Mouse (Mus musculus) MEL (cell line): ENCODE measurements around the gene Gm29735. TPM values are rescaled to one million over a fixed set of nuclear protein-coding genes. Genes with fewer than 3 reads are reported as not detected.
"Not testable (repeated sequence)": the region's sequence is repeated elsewhere in the genome, so short reads cannot be mapped to it uniquely, and the experiment has no call there.

Source experiments
- DNase-seq: peaks from one replicate; pipeline ENCODE4 v3.0.0; 2011; ENCODE audit warnings: low read depth, low spot score
- H3K27ac ChIP-seq: 2 replicates; pipeline ENCODE4 v1.5.1; 2012; ENCODE audit warnings: low read depth, mild to moderate bottlenecking, control low read depth, low read length, moderate library complexity; ENCODE audit not compliant: control insufficient read depth
- H3K27me3 ChIP-seq, 2 experiments: fragments of 150-350 bp in 1 of 2; sonication (generic) in 1 of 2; 2 replicates each; pipeline ENCODE4 v1.6.1; 2012; ENCODE audit warnings: low read length in 2 of 2, mild to moderate bottlenecking in 2 of 2, improper control_type of control experiment in 1 of 2, moderate library complexity in 1 of 2; ENCODE audit not compliant: insufficient read depth in 2 of 2, control insufficient read depth in 1 of 2
- H3K36me3 ChIP-seq, 2 experiments: 2 replicates each; pipeline ENCODE4 v1.6.1; 2012 to 2014; ENCODE audit warnings: low read length in 2 of 2, improper control_type of control experiment in 1 of 2, inconsistent platforms in 1 of 2, mild to moderate bottlenecking in 1 of 2; ENCODE audit not compliant: insufficient read depth in 2 of 2, control insufficient read depth in 1 of 2
- H3K4me1 ChIP-seq, 2 experiments: fragments of 150-350 bp in 1 of 2; sonication (generic) in 1 of 2; 2 replicates each; pipeline ENCODE4 v1.6.1; 2012; ENCODE audit warnings: low read length in 2 of 2, improper control_type of control experiment in 1 of 2, mild to moderate bottlenecking in 1 of 2; ENCODE audit not compliant: insufficient read depth in 2 of 2, control insufficient read depth in 1 of 2
- H3K4me3 ChIP-seq, 2 experiments: fragments of 150-350 bp in 1 of 2; sonication (generic) in 1 of 2; 2 replicates each; pipeline ENCODE4 v1.5.1; 2012; ENCODE audit warnings: low read depth in 2 of 2, low read length in 2 of 2, mild to moderate bottlenecking in 2 of 2, moderate library complexity in 2 of 2, control low read depth in 1 of 2, improper control_type of control experiment in 1 of 2; ENCODE audit not compliant: control insufficient read depth in 1 of 2, insufficient read depth in 1 of 2
- H3K79me2 ChIP-seq: 2 replicates; pipeline ENCODE4 v1.6.1; 2012; ENCODE audit warnings: mild to moderate bottlenecking, low read length, moderate library complexity; ENCODE audit not compliant: control insufficient read depth, poor library complexity, insufficient read depth
- H3K9ac ChIP-seq: 2 replicates; pipeline ENCODE4 v1.6.1; 2012; ENCODE audit warnings: low read depth, mild to moderate bottlenecking, control low read depth, low read length, moderate library complexity; ENCODE audit not compliant: control insufficient read depth, poor library complexity, severe bottlenecking
- H3K9me3 ChIP-seq: fragments of 150-350 bp; sonication (generic); replicated peaks from 2 replicates; pipeline ENCODE4 v1.6.1; 2012; ENCODE audit warnings: mild to moderate bottlenecking, low read length, improper control_type of control experiment, moderate library complexity; ENCODE audit not compliant: insufficient read depth
- BHLHE40 ChIP-seq: IDR thresholded peaks from 2 replicates; pipeline ENCODE4 v1.6.1; 2012; ENCODE audit warnings: low read depth, mild to moderate bottlenecking, inconsistent platforms, low read length, improper control_type of control experiment, borderline replicate concordance
- CTCF ChIP-seq, 3 experiments: IDR thresholded peaks in 2 of 3; conservative IDR thresholded peaks in 1 of 3; 2 replicates each; pipeline ENCODE4 v1.5.1; 2011 to 2012; ENCODE audit warnings: low read length in 3 of 3, low read depth in 2 of 3, mild to moderate bottlenecking in 2 of 3, improper control_type of control experiment in 1 of 3, inconsistent platforms in 1 of 3, mixed read lengths in 1 of 3, moderate library complexity in 1 of 3; ENCODE audit not compliant: control insufficient read depth in 1 of 3, insufficient read depth in 1 of 3, poor library complexity in 1 of 3, severe bottlenecking in 1 of 3
- E2F4 ChIP-seq: IDR thresholded peaks from 2 replicates; pipeline ENCODE4 v1.6.1; 2011; ENCODE audit warnings: low read depth, low read length, improper control_type of control experiment, borderline replicate concordance
- GABPA ChIP-seq: IDR thresholded peaks from 2 replicates; pipeline ENCODE4 v1.6.1; 2012; ENCODE audit warnings: low read depth, mild to moderate bottlenecking, inconsistent platforms, low read length, improper control_type of control experiment, moderate library complexity
- JUND ChIP-seq: IDR thresholded peaks from 2 replicates; pipeline ENCODE4 v1.6.1; 2011; ENCODE audit warnings: low read depth, mild to moderate bottlenecking, improper control_type of control experiment, low read length
- KAT2A ChIP-seq: conservative IDR thresholded peaks from 2 replicates; pipeline ENCODE4 v1.6.1; 2012; ENCODE audit warnings: low read depth, low read length, improper control_type of control experiment, inconsistent platforms
- MEF2A ChIP-seq: IDR thresholded peaks from 2 replicates; pipeline ENCODE4 v1.6.1; 2014; ENCODE audit warnings: low read depth, mild to moderate bottlenecking, inconsistent platforms, low read length, improper control_type of control experiment; ENCODE audit not compliant: poor library complexity, insufficient replicate concordance, severe bottlenecking; ENCODE audit errors: extremely low read depth
- MXI1 ChIP-seq: IDR thresholded peaks from 2 replicates; pipeline ENCODE4 v1.6.1; 2011; ENCODE audit warnings: mild to moderate bottlenecking, low read depth, low read length, improper control_type of control experiment
- MYB ChIP-seq: IDR thresholded peaks from 2 replicates; pipeline ENCODE4 v1.6.1; 2011; ENCODE audit warnings: mild to moderate bottlenecking, low read depth, low read length, improper control_type of control experiment
- POLR2A ChIP-seq, 2 experiments: IDR thresholded peaks; 2 replicates each; pipeline ENCODE4 v1.6.1; 2011 to 2012; ENCODE audit warnings: low read length in 2 of 2, mild to moderate bottlenecking in 2 of 2, control low read depth in 1 of 2, improper control_type of control experiment in 1 of 2, low read depth in 1 of 2, moderate library complexity in 1 of 2; ENCODE audit not compliant: control insufficient read depth in 1 of 2, insufficient read depth in 1 of 2, poor library complexity in 1 of 2
- SMC3 ChIP-seq: IDR thresholded peaks from 2 replicates; pipeline ENCODE4 v1.6.1; 2011; ENCODE audit warnings: low read depth, low read length, improper control_type of control experiment
- TCF12 ChIP-seq: IDR thresholded peaks from 2 replicates; pipeline ENCODE4 v1.6.1; 2014; ENCODE audit warnings: low read depth, mild to moderate bottlenecking, inconsistent platforms, low read length, improper control_type of control experiment, moderate library complexity
- UBTF ChIP-seq: IDR thresholded peaks from 2 replicates; pipeline ENCODE4 v1.6.1; 2012; ENCODE audit warnings: low read depth, mild to moderate bottlenecking, inconsistent platforms, low read length, improper control_type of control experiment, moderate library complexity, borderline replicate concordance; ENCODE audit not compliant: insufficient read depth
- USF1 ChIP-seq: IDR thresholded peaks from 2 replicates; pipeline ENCODE4 v1.6.1; 2014; ENCODE audit warnings: low read depth, mild to moderate bottlenecking, inconsistent platforms, low read length, improper control_type of control experiment, moderate library complexity
- USF2 ChIP-seq, 2 experiments: IDR thresholded peaks; 2 replicates each; pipeline ENCODE4 v1.6.1; 2011 to 2012; ENCODE audit warnings: improper control_type of control experiment in 2 of 2, low read length in 2 of 2, borderline replicate concordance in 1 of 2, inconsistent platforms in 1 of 2, low read depth in 1 of 2, mild to moderate bottlenecking in 1 of 2; ENCODE audit not compliant: insufficient read depth in 1 of 2
- ZC3H11A ChIP-seq: IDR thresholded peaks from 2 replicates; pipeline ENCODE4 v1.6.1; 2012; ENCODE audit warnings: low read depth, mild to moderate bottlenecking, inconsistent platforms, low read length, improper control_type of control experiment
- polyA plus RNA-seq, 2 experiments: library from polyadenylated mRNA; stranded (reverse) in 1 of 2; unstranded in 1 of 2; fragments of >175 nt in 1 of 2; fragments of >200 nt in 1 of 2; gene quantifications; 2 replicates each; pipeline versions ENCODE4 v1.2.1 to v1.2.4; 2012; ENCODE audit warnings: low replicate concordance in 2 of 2, low read depth in 1 of 2; ENCODE audit not compliant: insufficient read length in 2 of 2, insufficient read depth in 1 of 2, missing spikeins in 1 of 2
- total RNA-seq: library from RNA; depleted of rRNA; stranded (reverse); fragments of 300-350 nt; gene quantifications from 2 replicates; pipeline ENCODE4 v1.2.3, GENCODE M21; 2012; rRNA removed

Gene Gm29735
- total RNA-seq = not detected in 2 replicates
- not detected for polyA plus RNA-seq

DNA sequence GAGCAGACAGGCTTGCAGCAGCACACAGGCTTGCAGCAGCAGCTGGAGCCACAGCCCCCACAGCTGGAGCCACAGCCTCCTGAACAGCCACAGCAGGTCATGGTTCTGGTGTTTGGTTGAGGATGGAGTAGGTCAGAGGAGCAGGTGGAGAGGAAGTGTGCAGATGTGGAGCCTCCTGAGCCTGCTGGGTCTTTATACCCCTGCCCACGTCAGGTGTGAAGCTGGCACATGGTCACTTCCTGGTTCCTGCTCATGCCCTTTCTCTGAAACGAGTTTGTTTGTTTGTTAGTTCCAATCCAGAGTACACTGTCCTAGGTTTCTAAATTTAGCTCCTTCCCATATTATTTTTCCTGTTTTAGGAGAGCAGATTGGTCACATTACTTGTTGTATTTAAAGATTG lies at the start of gene Gm29735:
Gene Gm29735 (minus strand): TSS at position 101 of the 400 bp plus-strand sequence.
- H3K79me2 ChIP-seq, H3K9me3 ChIP-seq: not testable (repeated sequence)

DNA sequence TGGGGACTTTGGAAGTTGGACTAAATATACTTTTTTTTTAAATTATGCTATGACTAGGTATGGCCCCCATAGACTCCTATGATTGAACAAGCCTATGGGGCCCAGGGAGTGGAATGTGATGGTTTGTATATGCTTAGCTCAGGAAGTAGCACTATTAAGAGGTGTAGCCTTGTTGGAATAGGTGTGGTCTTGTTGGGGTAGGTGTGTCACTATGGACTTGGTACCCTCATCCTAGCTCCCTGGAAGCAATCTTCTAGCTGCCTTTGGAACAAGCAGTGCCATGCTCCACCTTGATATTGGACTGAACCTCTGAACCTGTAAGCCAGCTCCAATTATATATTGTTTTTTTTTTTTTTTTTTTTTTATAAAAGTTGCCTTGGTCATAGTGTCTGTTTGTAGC lies 48.6 kb upstream of the Gm29735 start:
- no peaks in the 10 kb centered on the region for H3K79me2 ChIP-seq
- H3K4me3 ChIP-seq = no peak overlapping the region
- TF ChIP-seq POLR2A (IDR thresholded peaks at IDR 0.05; ENCODE audit: control insufficient read depth in 1 of 2, insufficient read depth in 1 of 2, low read depth in 1 of 2, low read length in 2 of 2, poor library complexity in 1 of 2) (no peak), TCF12 (no peak), USF1 (no peak), MYB (no peak), E2F4 (no peak), CTCF (IDR thresholded peaks at IDR 0.05 in 2 of 3, conservative IDR thresholded peaks at IDR 0.05 in 1 of 3; ENCODE audit: control insufficient read depth in 1 of 3, insufficient read depth in 1 of 3, low read depth in 2 of 3, low read length in 3 of 3, poor library complexity in 1 of 3, severe bottlenecking in 1 of 3) (no peak), GABPA (no peak), SMC3 (no peak), UBTF (no peak), ZC3H11A (no peak), MXI1 (no peak), MEF2A (no peak), USF2 (IDR thresholded peaks at IDR 0.05; ENCODE audit: borderline replicate concordance in 1 of 2, insufficient read depth in 1 of 2, low read depth in 1 of 2, low read length in 2 of 2) (no peak), JUND (no peak), KAT2A (no peak), BHLHE40 (no peak)
- peaks cover 3 to 7% of the 10 kb centered on the region in 2 experiments; a peak in 3 of 4 replicates for H3K27me3 ChIP-seq
- DNase-seq = no peak
- H3K4me1 ChIP-seq = no peaks in the 10 kb centered on the region
- no peaks in the 10 kb centered on the region for H3K9me3 ChIP-seq
- H3K27ac ChIP-seq = no peak overlapping the region
- H3K9ac ChIP-seq = no peak overlapping the region
- no peaks in the 10 kb centered on the region for H3K36me3 ChIP-seq

More for the DNA sequence above, at the start of gene Gm29735:
- not testable (repeated sequence) for DNase-seq, H3K9ac ChIP-seq, H3K27ac ChIP-seq, H3K27me3 ChIP-seq, H3K4me3 ChIP-seq, H3K36me3 ChIP-seq, H3K4me1 ChIP-seq
